Mouse (Mus musculus): ENCODE data around the gene Stambpl1. TPM values are rescaled to one million over a fixed set of nuclear protein-coding genes. Genes with fewer than 3 reads are reported as not detected.
A peak's percentile ranks its signal among the peaks of the same experiment; 100 is the strongest.

The Stambpl1 gene
- total and polyA plus RNA-seq, 3 experiments = not detected

- Histone ChIP-seq H3K4me3 (ENCODE audit: control insufficient read depth in 1 of 2, insufficient read depth in 1 of 2, low read depth in 2 of 2, low read length in 2 of 2) (no peak overlapping the region), H3K79me2 (ENCODE audit: control insufficient read depth, insufficient read depth, low read length, poor library complexity) (no peaks in the 10 kb centered on the region), H3K27ac (ENCODE audit: control insufficient read depth, low read depth, low read length) (no peak overlapping the region), H3K27me3 (ENCODE audit: control insufficient read depth in 1 of 2, insufficient read depth in 2 of 2, low read length in 2 of 2) (peaks cover 2 to 6% of the 10 kb centered on the region in 2 experiments; a peak in 3 of 4 replicates), H3K9me3 (replicated peaks; ENCODE audit: insufficient read depth, low read length) (no peaks in the 10 kb centered on the region), H3K36me3 (ENCODE audit: control insufficient read depth in 1 of 2, insufficient read depth in 2 of 2, low read length in 2 of 2) (no peaks in the 10 kb centered on the region), H3K9ac (ENCODE audit: control insufficient read depth, low read depth, low read length, poor library complexity, severe bottlenecking) (no peak overlapping the region), H3K4me1 (ENCODE audit: control insufficient read depth in 1 of 2, insufficient read depth in 2 of 2, low read length in 2 of 2) (no peaks in the 10 kb centered on the region; a peak in 1 of 4 replicates)
- TF ChIP-seq CTCF (IDR thresholded peaks at IDR 0.05 in 2 of 3, conservative IDR thresholded peaks at IDR 0.05 in 1 of 3; ENCODE audit: control insufficient read depth in 1 of 3, insufficient read depth in 1 of 3, low read depth in 2 of 3, low read length in 3 of 3, poor library complexity in 1 of 3, severe bottlenecking in 1 of 3) (peak in 1 of 3 experiments; percentile 40; a peak in 2 of 6 replicates), SMC3 (IDR thresholded peaks at IDR 0.05; ENCODE audit: low read depth, low read length) (peak; percentile 47), RAD21 (IDR thresholded peaks at IDR 0.05; ENCODE audit: low read depth, low read length) (peak; percentile 15; the same call in 1 of the 2 replicates), MXI1 (IDR thresholded peaks at IDR 0.05; ENCODE audit: low read depth, low read length) (no peak)
- DNase-seq (ENCODE audit: low read depth, low spot score) = no peak
Observed at GRCm38 (mm10) chr19:34284383-34284782, 92.4 kb downstream of the Stambpl1 start.

GRCm38 (mm10) chr19:34284826-34285225, 92.8 kb downstream of the Stambpl1 start:
- no peak overlapping the region for H3K9ac ChIP-seq (ENCODE audit: control insufficient read depth, low read depth, low read length, poor library complexity, severe bottlenecking)
- H3K4me1 ChIP-seq (ENCODE audit: control insufficient read depth in 1 of 2, insufficient read depth in 2 of 2, low read length in 2 of 2) = no peaks in the 10 kb centered on the region; a peak in 1 of 4 replicates
- H3K27ac ChIP-seq (ENCODE audit: control insufficient read depth, low read depth, low read length) = no peak overlapping the region
- H3K4me3 ChIP-seq (ENCODE audit: control insufficient read depth in 1 of 2, insufficient read depth in 1 of 2, low read depth in 2 of 2, low read length in 2 of 2) = no peak overlapping the region
- TF ChIP-seq MAX (IDR thresholded peaks at IDR 0.05; ENCODE audit: low read length) (no peak), ETS1 (IDR thresholded peaks at IDR 0.05; ENCODE audit: low read depth, low read length) (no peak), GABPA (IDR thresholded peaks at IDR 0.05; ENCODE audit: low read depth, low read length) (no peak), CTCF (IDR thresholded peaks at IDR 0.05 in 2 of 3, conservative IDR thresholded peaks at IDR 0.05 in 1 of 3; ENCODE audit: control insufficient read depth in 1 of 3, insufficient read depth in 1 of 3, low read depth in 2 of 3, low read length in 3 of 3, poor library complexity in 1 of 3, severe bottlenecking in 1 of 3) (no peak), MAZ (IDR thresholded peaks at IDR 0.05; ENCODE audit: low read depth, low read length) (no peak), RAD21 (IDR thresholded peaks at IDR 0.05; ENCODE audit: low read depth, low read length) (no peak), MXI1 (IDR thresholded peaks at IDR 0.05; ENCODE audit: low read depth, low read length) (no peak), USF2 (IDR thresholded peaks at IDR 0.05; ENCODE audit: borderline replicate concordance in 1 of 2, insufficient read depth in 1 of 2, low read depth in 1 of 2, low read length in 2 of 2) (no peak), TCF12 (IDR thresholded peaks at IDR 0.05; ENCODE audit: low read depth, low read length) (no peak), UBTF (IDR thresholded peaks at IDR 0.05; ENCODE audit: borderline replicate concordance, insufficient read depth, low read depth, low read length) (no peak), POLR2A (IDR thresholded peaks at IDR 0.05; ENCODE audit: control insufficient read depth in 1 of 2, insufficient read depth in 1 of 2, low read depth in 1 of 2, low read length in 2 of 2, poor library complexity in 1 of 2) (no peak), POLR2AphosphoS5 (IDR thresholded peaks at IDR 0.05; ENCODE audit: borderline replicate concordance, low read depth, low read length) (no peak), E2F4 (IDR thresholded peaks at IDR 0.05; ENCODE audit: borderline replicate concordance, low read depth, low read length) (no peak), POLR2AphosphoS2 (IDR thresholded peaks at IDR 0.05; ENCODE audit: low read length) (no peak), ELF1 (IDR thresholded peaks at IDR 0.05; ENCODE audit: low read depth, low read length) (no peak), MYB (IDR thresholded peaks at IDR 0.05; ENCODE audit: low read depth, low read length) (no peak), JUND (IDR thresholded peaks at IDR 0.05; ENCODE audit: low read depth, low read length) (no peak), SIN3A (IDR thresholded peaks at IDR 0.05; ENCODE audit: low read length) (no peak), TBP (IDR thresholded peaks at IDR 0.05; ENCODE audit: low read depth, low read length) (no peak), EP300 (IDR thresholded peaks at IDR 0.05; ENCODE audit: low read depth in 1 of 2, low read length in 2 of 2) (no peak)
- H3K36me3 ChIP-seq (ENCODE audit: control insufficient read depth in 1 of 2, insufficient read depth in 2 of 2, low read length in 2 of 2) = no peaks in the 10 kb centered on the region
- H3K79me2 ChIP-seq (ENCODE audit: control insufficient read depth, insufficient read depth, low read length, poor library complexity) = no peaks in the 10 kb centered on the region
- H3K9me3 ChIP-seq (replicated peaks; ENCODE audit: insufficient read depth, low read length) = no peaks in the 10 kb centered on the region
- no peak for DNase-seq (ENCODE audit: low read depth, low spot score)
- peaks cover 2 to 5% of the 10 kb centered on the region in 2 experiments; a peak in 2 of 4 replicates for H3K27me3 ChIP-seq (ENCODE audit: control insufficient read depth in 1 of 2, insufficient read depth in 2 of 2, low read length in 2 of 2)
